Mouse (Mus musculus) ES-E14 (cell line): Measurements from ENCODE around the gene Fam8a1.

Experiments used
- CHD2 ChIP-seq: IDR thresholded peaks from 2 replicates; pipeline ENCODE4 v1.6.1; 2014; ENCODE audit warnings: mild to moderate bottlenecking, low read depth, low read length, inconsistent platforms
- MAFK ChIP-seq: IDR thresholded peaks from 2 replicates; pipeline ENCODE4 v1.6.1; 2014; ENCODE audit warnings: mild to moderate bottlenecking, low read depth, low read length, inconsistent platforms; ENCODE audit not compliant: insufficient read depth

DNA sequence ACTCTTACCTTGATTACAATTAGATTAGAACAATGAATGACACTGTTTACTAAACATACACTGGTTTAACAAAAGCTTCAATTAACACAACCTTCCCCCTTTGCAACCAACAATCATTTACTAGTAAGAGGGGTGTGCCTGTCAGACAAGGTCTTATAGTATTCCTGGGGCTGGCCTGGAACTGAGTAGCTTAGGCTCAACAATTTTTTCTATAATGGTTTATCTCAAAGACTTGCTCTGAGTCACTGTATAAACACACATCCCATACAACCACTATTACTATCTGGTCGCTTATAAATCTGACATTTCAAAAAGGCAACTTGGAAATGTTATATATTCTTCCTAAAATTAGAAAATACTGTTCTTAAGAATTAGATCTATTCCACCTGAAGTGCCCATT lies 14.0 kb downstream of the Fam8a1 start:
- TF ChIP-seq MAFK (no peak), CHD2 (no peak)
